Mouse (Mus musculus) thymus, adult 2 months (tissue): ENCODE data around the gene Ccdc167. TPM values are rescaled to one million over a fixed set of nuclear protein-coding genes. Genes with fewer than 3 reads are reported as not detected.

ENCODE experiments used
- DNase-seq: peaks from one replicate; pipeline ENCODE4 v3.0.0; 2021
- H3K27ac ChIP-seq: fragments of 200-500 bp; 2 replicates; pipeline ENCODE4 v1.5.1; 2012; ENCODE audit warnings: low read length, control low read depth; ENCODE audit not compliant: control insufficient read depth, insufficient read depth
- H3K27me3 ChIP-seq: fragments of 200-500 bp; 2 replicates; pipeline ENCODE4 v1.6.1; 2012; ENCODE audit warnings: mild to moderate bottlenecking, low read length, moderate library complexity, mixed read lengths; ENCODE audit not compliant: control insufficient read depth, insufficient read depth
- H3K36me3 ChIP-seq: fragments of 200-500 bp; 2 replicates; pipeline ENCODE4 v1.6.1; 2012; ENCODE audit warnings: mild to moderate bottlenecking, low read length, moderate library complexity; ENCODE audit not compliant: control insufficient read depth, insufficient read depth
- H3K4me1 ChIP-seq: fragments of 200-500 bp; replicated peaks from 2 replicates; pipeline ENCODE4 v1.6.1; 2012; ENCODE audit warnings: low read length; ENCODE audit not compliant: control insufficient read depth, insufficient read depth
- H3K4me3 ChIP-seq: fragments of 200-500 bp; 2 replicates; pipeline ENCODE4 v1.5.1; 2012; ENCODE audit warnings: mild to moderate bottlenecking, low read length, control low read depth, moderate library complexity; ENCODE audit not compliant: control insufficient read depth, insufficient read depth
- CTCF ChIP-seq: fragments of 200-500 bp; IDR thresholded peaks from 2 replicates; pipeline ENCODE4 v1.5.1; 2012; ENCODE audit warnings: mild to moderate bottlenecking, control low read depth, low read length, moderate library complexity, borderline replicate concordance; ENCODE audit not compliant: control insufficient read depth, poor library complexity, insufficient read depth; ENCODE audit errors: extremely low read depth
- POLR2A ChIP-seq: fragments of 200-500 bp; IDR thresholded peaks from 2 replicates; pipeline ENCODE4 v1.6.1; 2012; ENCODE audit warnings: mild to moderate bottlenecking, low read length, control low read depth, moderate library complexity; ENCODE audit not compliant: control insufficient read depth, poor library complexity, insufficient read depth; ENCODE audit errors: extremely low read depth
- WGBS: fragments of 180-500 bp; shearing (Covaris S2); methylation state at CpG from one replicate; pipeline ENCODE4 v1.1.7; 2018; 5-methylcytosine and 5-hydroxymethylcytosine counted together
- polyA plus RNA-seq: library from polyadenylated mRNA; depleted of rRNA; stranded (reverse); fragments of >200 nt; gene quantifications from 2 replicates; pipeline ENCODE4 v1.2.3, GENCODE M21; 2012

Ccdc167 gene
- polyA plus RNA-seq, 1 experiment, result 17.7 TPM

DNA sequence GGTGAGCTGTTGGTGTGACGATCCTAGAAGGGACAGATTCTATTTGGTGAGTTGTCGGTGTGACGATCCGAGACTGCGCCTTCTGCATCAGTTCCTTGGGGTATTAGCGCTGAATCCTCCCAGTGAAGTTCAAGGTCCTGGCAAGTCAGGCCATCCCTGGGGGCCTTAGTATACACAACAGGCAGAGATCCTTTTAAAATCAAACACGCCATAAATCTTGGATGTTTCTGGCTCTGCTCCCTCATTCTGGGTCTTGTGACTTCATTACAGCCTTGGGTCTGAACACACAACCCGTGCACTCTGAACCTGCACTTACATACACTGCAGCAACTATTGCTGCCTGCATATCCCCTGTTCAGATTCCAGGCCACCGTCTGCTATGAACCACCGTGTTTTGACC is 39.5 kb upstream of the Ccdc167 start:
- TF ChIP-seq CTCF, result no peak
- TF ChIP-seq POLR2A, result no peak
- Histone ChIP-seq H3K4me1 (no peaks in the 10 kb centered on the region), H3K4me3 (no peak overlapping the region), H3K27ac (no peak overlapping the region), H3K27me3 (no peaks in the 10 kb centered on the region; the same call in 1 of the 2 replicates), H3K36me3 (no peaks in the 10 kb centered on the region)
- DNase-seq, result no peak
- WGBS, result 96% methylated on average over 10 of the region's 10 CpGs

DNA sequence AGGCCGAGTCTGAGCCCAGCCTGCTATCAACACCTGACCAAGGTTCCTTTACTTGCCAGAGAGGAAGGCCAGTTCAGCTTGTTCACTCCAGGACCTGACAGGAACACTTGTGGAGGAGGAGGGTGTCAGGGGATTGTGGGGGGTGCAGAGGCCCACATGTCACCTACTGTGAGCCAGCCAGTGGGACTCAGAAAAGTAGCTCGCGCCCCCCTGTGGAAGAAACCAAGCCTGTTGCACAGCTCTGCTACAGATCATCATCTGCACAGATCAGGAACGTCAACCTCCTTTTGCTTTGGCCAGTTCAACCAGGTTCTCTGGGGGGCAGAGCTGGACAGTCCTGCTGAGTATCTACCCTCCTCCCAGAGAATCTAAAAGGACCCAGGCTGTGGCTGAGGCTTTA is 37.7 kb upstream of the Ccdc167 start:
- TF ChIP-seq CTCF (no peak), POLR2A (no peak)
- no peaks in the 10 kb centered on the region; the same call in 1 of the 2 replicates for H3K27me3 ChIP-seq
- WGBS, result 87% methylated on average over 4 of the region's 4 CpGs
- no peaks in the 10 kb centered on the region for H3K4me1 ChIP-seq
- H3K27ac ChIP-seq, result no peak overlapping the region
- no peak overlapping the region for H3K4me3 ChIP-seq
- no peak for DNase-seq
- H3K36me3 ChIP-seq, result no peaks in the 10 kb centered on the region

DNA sequence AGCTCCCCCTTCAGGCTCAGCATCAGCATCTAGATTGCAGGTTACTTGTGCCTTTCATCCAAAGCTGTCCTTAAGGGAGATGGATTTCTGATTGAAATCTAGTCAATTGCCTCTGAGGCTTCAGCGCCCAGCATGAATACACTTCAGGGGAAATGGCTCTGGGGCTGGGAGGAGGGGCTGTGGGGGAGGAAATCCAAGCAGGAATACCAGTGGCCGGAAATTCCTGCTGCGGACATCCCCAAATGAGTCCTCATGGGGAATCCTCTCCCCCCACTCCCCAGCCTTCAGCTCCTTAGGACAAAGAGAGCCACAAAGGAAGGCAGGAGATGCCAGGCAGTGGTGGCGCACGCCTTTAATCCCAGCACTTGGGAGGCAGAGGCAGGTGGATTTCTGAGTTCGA is 30.6 kb upstream of the Ccdc167 start:
- 96% methylated on average over 6 of the region's 6 CpGs for WGBS
- no peaks in the 10 kb centered on the region; the same call in 1 of the 2 replicates for H3K4me1 ChIP-seq
- no peak overlapping the region for H3K4me3 ChIP-seq
- no peaks in the 10 kb centered on the region for H3K36me3 ChIP-seq
- H3K27me3 ChIP-seq, result no peaks in the 10 kb centered on the region; the same call in 1 of the 2 replicates
- no peak overlapping the region for H3K27ac ChIP-seq
- TF ChIP-seq POLR2A (no peak), CTCF (no peak)
- no peak for DNase-seq

DNA sequence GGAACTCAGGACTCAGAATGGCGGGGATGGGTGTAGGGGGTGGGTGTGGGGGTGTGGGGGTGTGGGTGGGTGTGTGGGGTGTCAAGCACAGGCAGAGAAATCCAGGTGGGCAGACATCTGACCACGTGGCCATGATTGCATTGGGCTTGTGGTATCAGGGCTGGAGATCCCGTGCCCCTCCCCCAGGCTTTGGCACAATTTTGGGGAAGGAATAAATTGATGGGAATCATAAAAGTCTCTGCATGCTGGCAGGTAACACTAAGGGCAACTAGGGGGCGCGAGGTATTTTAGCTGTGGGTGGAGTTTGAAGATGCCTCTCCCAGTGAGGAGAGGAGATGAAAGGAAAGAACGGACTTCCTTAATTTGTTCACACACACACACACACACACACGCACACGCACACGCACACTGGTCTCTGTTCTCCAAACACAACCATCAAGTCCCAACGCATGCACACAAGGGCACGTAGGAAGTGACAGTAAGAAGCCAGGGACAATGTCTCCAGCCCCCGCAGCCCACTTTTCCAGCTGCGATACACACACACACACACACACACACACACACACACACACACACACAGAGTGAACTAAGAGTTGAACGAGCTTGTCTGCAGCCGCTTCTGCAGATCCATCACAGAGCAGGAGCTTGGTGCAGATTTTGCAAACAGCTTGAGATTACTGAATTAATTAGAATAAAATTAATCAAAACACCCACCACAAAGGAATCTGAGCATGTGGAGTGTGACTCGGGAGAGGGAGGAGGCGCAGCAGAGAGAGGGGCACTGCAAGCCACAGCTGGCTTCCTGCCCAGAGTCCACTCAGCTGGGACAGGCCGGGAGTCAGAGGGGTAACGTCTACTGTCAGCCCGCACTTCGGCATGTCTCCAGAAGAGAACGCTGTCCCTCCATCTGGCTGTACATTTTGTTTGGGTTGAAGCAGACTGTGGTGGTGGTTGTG is 21.3 kb upstream of the Ccdc167 start:
- H3K36me3 ChIP-seq, result no peaks in the 10 kb centered on the region
- WGBS, result 11% methylated on average over 22 of the region's 22 CpGs
- no peak for DNase-seq
- no peak overlapping the region for H3K27ac ChIP-seq
- no peak for TF ChIP-seq POLR2A
- no peak for TF ChIP-seq CTCF
- H3K27me3 ChIP-seq, result no peaks in the 10 kb centered on the region
- no peak overlapping the region for H3K4me3 ChIP-seq
- no peaks in the 10 kb centered on the region; the same call in 1 of the 2 replicates for H3K4me1 ChIP-seq

DNA sequence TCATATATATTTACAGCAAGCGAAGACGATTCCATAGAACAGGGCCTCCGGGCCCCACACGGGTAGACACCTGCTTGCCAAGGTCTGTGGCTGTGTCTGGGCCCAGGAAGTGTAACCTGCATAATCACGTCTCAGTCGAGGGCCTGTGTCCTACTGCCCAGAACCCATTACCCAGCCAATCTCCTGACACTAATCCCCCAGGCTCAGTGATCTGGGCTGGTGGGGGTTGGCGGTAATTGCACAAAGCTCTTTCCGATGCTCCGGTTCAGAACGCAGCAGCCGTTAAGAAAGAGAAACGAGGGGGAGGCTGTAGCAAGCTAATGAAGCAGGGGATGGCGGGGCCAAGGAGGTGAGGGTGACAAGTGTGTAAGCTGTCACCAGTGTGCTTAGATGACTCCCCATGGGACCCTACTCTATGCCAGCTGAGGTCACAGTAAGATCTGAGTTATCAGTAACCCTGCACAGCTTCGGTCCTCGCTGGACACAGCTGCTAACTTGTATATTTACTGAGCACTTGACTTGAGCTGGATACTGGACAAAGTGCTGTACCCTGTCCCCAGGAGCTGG is 19.7 kb upstream of the Ccdc167 start:
- H3K4me3 ChIP-seq, result no peak overlapping the region
- no peaks in the 10 kb centered on the region; the same call in 1 of the 2 replicates for H3K4me1 ChIP-seq
- no peak overlapping the region for H3K27ac ChIP-seq
- WGBS, result 92% methylated on average over 15 of the region's 15 CpGs
- H3K27me3 ChIP-seq, result no peaks in the 10 kb centered on the region
- TF ChIP-seq CTCF (no peak), POLR2A (no peak)
- H3K36me3 ChIP-seq, result no peaks in the 10 kb centered on the region
- DNase-seq, result no peak

DNA sequence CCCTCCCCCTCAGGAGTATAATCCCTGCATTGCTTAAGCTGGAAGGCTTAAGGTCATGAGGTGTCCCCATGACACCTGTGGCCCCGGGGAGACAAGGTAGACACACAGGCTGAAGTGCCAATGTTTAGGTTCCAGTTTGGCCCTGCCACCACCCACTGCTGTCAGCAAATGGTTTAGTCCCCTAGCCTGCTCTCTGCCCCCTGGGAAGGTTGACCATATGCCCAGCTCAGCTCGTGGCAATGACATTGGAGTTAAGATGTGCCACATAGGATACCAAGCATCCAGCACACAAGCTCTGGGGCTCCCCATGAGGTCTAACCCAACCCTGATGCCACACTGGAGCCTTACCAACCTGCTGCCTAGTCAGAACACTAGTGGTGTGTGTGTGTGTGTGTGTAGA is 15.7 kb upstream of the Ccdc167 start:
- TF ChIP-seq CTCF, result no peak
- no peak for TF ChIP-seq POLR2A
- no peaks in the 10 kb centered on the region for H3K36me3 ChIP-seq
- DNase-seq, result no peak
- H3K4me1 ChIP-seq, result no peaks in the 10 kb centered on the region
- WGBS, result 90% methylated on average over 2 of the region's 2 CpGs
- H3K27me3 ChIP-seq, result no peaks in the 10 kb centered on the region
- no peak overlapping the region for H3K4me3 ChIP-seq
- H3K27ac ChIP-seq, result no peak overlapping the region
